Mouse (Mus musculus) stomach, embryonic 14.5 days (tissue): Measurements from ENCODE around the gene Ppp6r2. TPM values are rescaled to one million over a fixed set of nuclear protein-coding genes. Genes with fewer than 3 reads are reported as not detected.

ENCODE experiments used
- ATAC-seq: fragments of 200-750 bp; cut with Nextera tagmentation; 2 replicates; pipeline ENCODE4 v1.8.0; 2017; ENCODE audit warnings: low read depth, moderate TSS enrichment; ENCODE audit not compliant: insufficient number of reproducible peaks, insufficient read depth, low FRiP score
- H3K27ac ChIP-seq: fragments of 300-500 bp; sonication (generic); 2 replicates; pipeline ENCODE4 v1.5.1; 2014; ENCODE audit warnings: mild to moderate bottlenecking, low read length, moderate library complexity, mixed read lengths
- H3K27me3 ChIP-seq: fragments of 300-500 bp; sonication (generic); 2 replicates; pipeline ENCODE4 v1.6.1; 2014; ENCODE audit warnings: low read length, control low read depth, mixed read lengths; ENCODE audit not compliant: control insufficient read depth, insufficient read depth
- H3K36me3 ChIP-seq: fragments of 300-500 bp; sonication (generic); 2 replicates; pipeline ENCODE4 v1.6.1; 2014; ENCODE audit warnings: mild to moderate bottlenecking, control low read depth, low read length, moderate library complexity, mixed read lengths; ENCODE audit not compliant: control insufficient read depth, insufficient read depth
- H3K4me1 ChIP-seq: fragments of 300-500 bp; sonication (generic); 2 replicates; pipeline ENCODE4 v1.6.1; 2014; ENCODE audit warnings: low read length, control low read depth, mixed read lengths; ENCODE audit not compliant: control insufficient read depth, insufficient read depth
- H3K4me2 ChIP-seq: fragments of 300-500 bp; sonication (generic); replicated peaks from 2 replicates; pipeline ENCODE4 v1.6.1; 2014; ENCODE audit warnings: low read depth, low read length, control low read depth
- H3K4me3 ChIP-seq: fragments of 300-500 bp; sonication (generic); 2 replicates; pipeline ENCODE4 v1.5.1; 2014; ENCODE audit warnings: low read depth, low read length, control low read depth
- H3K9ac ChIP-seq: fragments of 300-500 bp; sonication (generic); replicated peaks from 2 replicates; pipeline ENCODE4 v1.6.1; 2014; ENCODE audit warnings: low read depth, mild to moderate bottlenecking, control low read depth, low read length, moderate library complexity, mixed read lengths
- H3K9me3 ChIP-seq: fragments of 300-500 bp; sonication (generic); 2 replicates; pipeline ENCODE4 v1.6.1; 2016; ENCODE audit warnings: low read depth, low read length, control low read depth; ENCODE audit not compliant: control insufficient read depth
- WGBS: fragments of 180-500 bp; shearing (Covaris S2); extraction: QIAGEN DNeasy Blood & Tissue Kit; methylation state at CpG from one replicate; pipeline ENCODE4 v1.1.7; 2014; 5-methylcytosine and 5-hydroxymethylcytosine counted together
- polyA plus RNA-seq: library from polyadenylated mRNA; unstranded; fragments of >200 nt; fragmentation: Nextera tagmentation; extraction: Ambion mirVana; gene quantifications from 2 replicates; pipeline ENCODE4 v1.2.1, GENCODE M21; 2014

The Ppp6r2 gene
- polyA plus RNA-seq, 1 experiment from 2014 or later, result 33.5 TPM

- H3K27me3 ChIP-seq, result no peaks in the 10 kb centered on the region
- no peak overlapping the region for H3K4me3 ChIP-seq
- H3K9ac ChIP-seq, result no peak overlapping the region
- WGBS, result 70% methylated on average over 2 of the region's 2 CpGs
- ATAC-seq, result no peak
- peaks cover 7% of the 10 kb centered on the region; the same call in 1 of the 2 replicates for H3K36me3 ChIP-seq
- H3K4me2 ChIP-seq, result no peak overlapping the region
- H3K4me1 ChIP-seq, result no peaks in the 10 kb centered on the region
- H3K9me3 ChIP-seq, result no peaks in the 10 kb centered on the region
- H3K27ac ChIP-seq, result no peak overlapping the region
Observed at GRCm38 (mm10) chr15:89241025-89241424, 29.7 kb downstream of the Ppp6r2 start.

- Histone ChIP-seq H3K9ac (no peak overlapping the region), H3K4me3 (no peak overlapping the region), H3K4me2 (no peak overlapping the region), H3K27ac (no peak overlapping the region), H3K9me3 (no peaks in the 10 kb centered on the region), H3K27me3 (no peaks in the 10 kb centered on the region), H3K36me3 (peaks cover 15% of the 10 kb centered on the region; the same call in 1 of the 2 replicates), H3K4me1 (no peaks in the 10 kb centered on the region)
- WGBS, result 84% methylated on average over 6 of the region's 6 CpGs
- ATAC-seq, result no peak
Observed at GRCm38 (mm10) chr15:89249063-89249462, 37.7 kb downstream of the Ppp6r2 start.

GRCm38 (mm10) chr15:89255330-89255729, 44.0 kb downstream of the Ppp6r2 start:
- 91% methylated on average over 4 of the region's 4 CpGs for WGBS
- no peak for ATAC-seq
- Histone ChIP-seq H3K9me3 (no peaks in the 10 kb centered on the region), H3K36me3 (peaks cover 28% of the 10 kb centered on the region; the same call in 1 of the 2 replicates), H3K9ac (no peak overlapping the region), H3K4me1 (no peaks in the 10 kb centered on the region), H3K4me3 (no peak overlapping the region), H3K4me2 (no peak overlapping the region), H3K27me3 (no peaks in the 10 kb centered on the region), H3K27ac (no peak overlapping the region)

- H3K9ac ChIP-seq, result no peak overlapping the region
- ATAC-seq, result no peak
- H3K4me2 ChIP-seq, result no peak overlapping the region
- WGBS, result 96% methylated on average over 5 of the region's 5 CpGs
- no peaks in the 10 kb centered on the region for H3K9me3 ChIP-seq
- H3K27me3 ChIP-seq, result no peaks in the 10 kb centered on the region
- peaks cover 26% of the 10 kb centered on the region; the same call in 1 of the 2 replicates for H3K36me3 ChIP-seq
- no peak overlapping the region for H3K4me3 ChIP-seq
- H3K27ac ChIP-seq, result no peak overlapping the region
- no peaks in the 10 kb centered on the region for H3K4me1 ChIP-seq
Observed at GRCm38 (mm10) chr15:89258997-89259396, 47.6 kb downstream of the Ppp6r2 start.

- Histone ChIP-seq H3K9ac (no peak overlapping the region), H3K4me2 (no peak overlapping the region), H3K4me1 (no peaks in the 10 kb centered on the region), H3K4me3 (no peak overlapping the region), H3K27me3 (no peaks in the 10 kb centered on the region), H3K36me3 (peaks cover 15% of the 10 kb centered on the region), H3K9me3 (no peaks in the 10 kb centered on the region), H3K27ac (no peak overlapping the region)
- ATAC-seq, result no peak
- 70% methylated on average over 5 of the region's 5 CpGs for WGBS
Observed at GRCm38 (mm10) chr15:89264485-89264884, 53.1 kb downstream of the Ppp6r2 start.

GRCm38 (mm10) chr15:89275497-89275896, 64.1 kb downstream of the Ppp6r2 start:
- 84% methylated on average over 3 of the region's 3 CpGs for WGBS
- H3K4me3 ChIP-seq, result no peak overlapping the region
- no peak overlapping the region for H3K9ac ChIP-seq
- H3K36me3 ChIP-seq, result peaks cover 42% of the 10 kb centered on the region
- no peaks in the 10 kb centered on the region for H3K4me1 ChIP-seq
- no peak overlapping the region for H3K27ac ChIP-seq
- H3K9me3 ChIP-seq, result no peaks in the 10 kb centered on the region
- no peak for ATAC-seq
- no peak overlapping the region for H3K4me2 ChIP-seq
- no peaks in the 10 kb centered on the region for H3K27me3 ChIP-seq

GRCm38 (mm10) chr15:89277366-89277765, 66.0 kb downstream of the Ppp6r2 start:
- Histone ChIP-seq H3K9me3 (no peaks in the 10 kb centered on the region), H3K27ac (no peak overlapping the region), H3K4me3 (no peak overlapping the region), H3K36me3 (peaks cover 57% of the 10 kb centered on the region), H3K4me1 (no peaks in the 10 kb centered on the region), H3K27me3 (no peaks in the 10 kb centered on the region), H3K9ac (no peak overlapping the region), H3K4me2 (no peak overlapping the region)
- 87% methylated on average over 4 of the region's 4 CpGs for WGBS
- no peak for ATAC-seq

- Histone ChIP-seq H3K27me3 (no peaks in the 10 kb centered on the region), H3K9me3 (no peaks in the 10 kb centered on the region), H3K4me2 (no peak overlapping the region), H3K4me1 (no peaks in the 10 kb centered on the region), H3K27ac (no peak overlapping the region), H3K9ac (no peak overlapping the region), H3K36me3 (peaks cover 51% of the 10 kb centered on the region), H3K4me3 (no peak overlapping the region)
- 89% methylated on average over 6 of the region's 6 CpGs for WGBS
- ATAC-seq, result no peak
Observed at GRCm38 (mm10) chr15:89282546-89282945, 71.2 kb downstream of the Ppp6r2 start.

- no peak for ATAC-seq
- Histone ChIP-seq H3K36me3 (peaks cover 52% of the 10 kb centered on the region), H3K4me3 (no peak overlapping the region), H3K9ac (no peak overlapping the region), H3K9me3 (no peaks in the 10 kb centered on the region), H3K27ac (no peak overlapping the region), H3K4me1 (no peaks in the 10 kb centered on the region), H3K4me2 (no peak overlapping the region), H3K27me3 (no peaks in the 10 kb centered on the region)
- WGBS, result 76% methylated on average over 2 of the region's 2 CpGs
Observed at GRCm38 (mm10) chr15:89284094-89284493, 72.7 kb downstream of the Ppp6r2 start.
